Mouse (Mus musculus) adrenal gland, postnatal 25 days (tissue): ENCODE data around the gene Zfp964. TPM values are rescaled to one million over a fixed set of nuclear protein-coding genes. Genes with fewer than 3 reads are reported as not detected.
A peak's percentile ranks its signal among the peaks of the same experiment; 100 is the strongest.
"Not testable (repeated sequence)": the region's sequence is repeated elsewhere in the genome, so short reads cannot be mapped to it uniquely, and the experiment has no call there.

Source experiments
- DNase-seq: peaks from one replicate; pipeline ENCODE4 v3.0.0; 2021; ENCODE audit warnings: mixed read lengths
- long read RNA-seq: library from polyadenylated mRNA; stranded (forward); transcript quantifications from one replicate; pipeline ENCODE4 v2.0.0, GENCODE M21; 2021
- total RNA-seq: library from RNA; stranded (reverse); gene quantifications from 2 replicates; pipeline ENCODE4 v1.2.3, GENCODE M21; 2021

Gene Zfp964
- 2.2 and 2.9 TPM in 2 replicates for total RNA-seq
- long read RNA-seq, full-length matches to known transcripts = 1 of 1 reads
- long read RNA-seq, partial matches to known transcripts = 0 of 1 reads
- long read RNA-seq, other reads (novel, unspliced or antisense) = 0 of 1 reads

- peak; percentile 89 for DNase-seq
Observed at GRCm38 (mm10) chr8:69654358-69654981, at the start of gene Zfp964. TSS of gene Zfp964 (plus strand) at chr8:69654479.

- DNase-seq = no peak
Observed at GRCm38 (mm10) chr8:69614687-69615086, 39.6 kb upstream of the Zfp964 start.

GRCm38 (mm10) chr8:69618078-69618477, 36.2 kb upstream of the Zfp964 start:
- no peak for DNase-seq

GRCm38 (mm10) chr8:69625095-69625789, 29.0 kb upstream of the Zfp964 start, which contains the start of gene Zfp868:
TSS of gene Zfp868 (minus strand) at chr8:69625548.
- DNase-seq = peak; percentile 100

- no peak for DNase-seq
Observed at GRCm38 (mm10) chr8:69653808-69654357, 396 bp upstream of the Zfp964 start.

- DNase-seq = no peak
Observed at GRCm38 (mm10) chr8:69661294-69661693, 7.0 kb downstream of the Zfp964 start.

- DNase-seq = not testable (repeated sequence)
Observed at GRCm38 (mm10) chr8:69665051-69665450, 10.8 kb downstream of the Zfp964 start.

- no peak for DNase-seq
Observed at GRCm38 (mm10) chr8:69701810-69702209, 47.5 kb downstream of the Zfp964 start.

GRCm38 (mm10) chr8:69710624-69711023, 56.3 kb downstream of the Zfp964 start, which contains the start of gene Zfp869:
TSS of gene Zfp869 (minus strand) at chr8:69710724.
- DNase-seq = not testable (repeated sequence)

GRCm38 (mm10) chr8:69713516-69713915, 59.2 kb downstream of the Zfp964 start:
- DNase-seq = no peak

GRCm38 (mm10) chr8:69715366-69715765, 61.1 kb downstream of the Zfp964 start:
- no peak for DNase-seq

Other genes with a start within 250 kb of the Zfp964 start
- gene Gm9495, start 200.9 kb upstream of the Zfp964 start, total RNA-seq = not detected in 2 replicates
- gene Gm7697, start 131.5 kb upstream of the Zfp964 start, total RNA-seq = not detected in 2 replicates
- 13.8 and 15.0 TPM in 2 replicates for gene Zfp868, start 28.9 kb upstream of the Zfp964 start, total RNA-seq
- gene Zfp869, start 56.2 kb downstream of the Zfp964 start, total RNA-seq = 21.9 and 24.9 TPM in 2 replicates
- gene Zfp963, start 95.5 kb downstream of the Zfp964 start, total RNA-seq = 3.4 and 4.9 TPM in 2 replicates
- 3.3 TPM in 1 of 2 replicates, not detected in the other for gene Gm20422, start 120.4 kb downstream of the Zfp964 start, total RNA-seq
- 45.4 and 47.7 TPM in 2 replicates for gene Atp13a1, start 136.7 kb downstream of the Zfp964 start, total RNA-seq
- 27.3 and 29.0 TPM in 2 replicates for gene Zfp866, start 136.7 kb downstream of the Zfp964 start, total RNA-seq
- 13.4 and 18.2 TPM in 2 replicates for gene Gmip, start 154.2 kb downstream of the Zfp964 start, total RNA-seq
- 1.7 and 2.1 TPM in 2 replicates for gene Lpar2, start 167.9 kb downstream of the Zfp964 start, total RNA-seq
- gene Pbx4, start 178.0 kb downstream of the Zfp964 start, total RNA-seq = 1.7 and 2.5 TPM in 2 replicates
- not detected in 2 replicates for gene Cilp2, start 233.2 kb downstream of the Zfp964 start, total RNA-seq
- gene Tssk6, start 247.7 kb downstream of the Zfp964 start, total RNA-seq = 0.24 TPM in 1 of 2 replicates, not detected in the other
- 158 TPM in 2 replicates for gene Ndufa13, start 248.1 kb downstream of the Zfp964 start, total RNA-seq
- gene Yjefn3, start 248.2 kb downstream of the Zfp964 start, total RNA-seq = 1.7 and 4.5 TPM in 2 replicates